Comparison of ENCODE assay signal across 14 mouse cellular contexts in the genomic region with DNA sequence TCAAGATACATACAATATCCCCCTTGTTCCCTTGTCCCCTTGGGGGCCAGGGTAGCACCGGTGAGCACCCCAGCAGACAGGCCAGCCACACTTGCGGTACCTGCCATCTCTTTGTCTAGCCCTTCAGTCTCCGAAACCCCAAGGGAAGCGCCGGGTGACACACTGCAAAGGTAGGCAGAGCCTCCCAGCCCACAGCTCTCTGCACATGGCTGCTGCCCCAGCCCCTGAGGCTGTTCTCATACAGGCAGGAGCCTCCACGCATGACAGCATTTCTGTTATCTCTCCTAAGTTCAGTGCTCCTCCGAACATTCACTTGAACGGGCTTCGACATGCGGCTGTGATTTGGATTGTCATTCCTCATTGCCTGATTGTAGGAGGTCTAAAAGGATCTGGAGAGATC. TPM values are rescaled to one million over a fixed set of nuclear protein-coding genes. Genes with fewer than 3 reads are reported as not detected.
DNase-seq lines count a peak whose midpoint lies in the region; ATAC-seq lines count a peak whose summit lies in the region.
"Had no signal": no experiment of that assay in that cellular context is flagged by ENCODE, and none has a peak within 500 bp of the region (broad histone marks: within the 10 kb centered on the region; RNA-seq: fewer than 3 reads in every experiment).

No protein-coding gene starts in this region.

- WGBS in heart, embryonic 10.5 days, result 38% methylated on average over 10 of the region's 10 CpGs
- 59% methylated on average over 10 of the region's 10 CpGs for WGBS in hindbrain, embryonic 13.5 days
- 62% methylated on average over 10 of the region's 10 CpGs for WGBS in hindbrain, embryonic 16.5 days
- WGBS in midbrain, embryonic 13.5 days, result 58% methylated on average over 10 of the region's 10 CpGs
- WGBS in midbrain, embryonic 10.5 days, result 55% methylated on average over 10 of the region's 10 CpGs
- WGBS in liver, embryonic 15.5 days (ENCODE audit: insufficient replicate concordance), result 52% methylated on average over 10 of the region's 10 CpGs

- no peak overlapping the region for H3K4me2 ChIP-seq in hindbrain, embryonic 13.5 days
- no peak overlapping the region for H3K4me2 ChIP-seq in hindbrain, embryonic 16.5 days (ENCODE audit: low read length)
- H3K4me2 ChIP-seq in midbrain, embryonic 13.5 days (replicated peaks), result no peak overlapping the region
- peak overlapping the region; percentile 39; the same call in 1 of the 2 replicates for H3K4me2 ChIP-seq in liver, embryonic 15.5 days

- H3K27me3 ChIP-seq in heart, embryonic 10.5 days (ENCODE audit: insufficient read depth, poor library complexity, severe bottlenecking), result no peaks in the 10 kb centered on the region
- H3K27me3 ChIP-seq in hindbrain, embryonic 13.5 days, result no peaks in the 10 kb centered on the region
- H3K27me3 ChIP-seq in hindbrain, embryonic 16.5 days (replicated peaks; ENCODE audit: control insufficient read depth, insufficient read depth, low read length), result no peaks in the 10 kb centered on the region
- H3K27me3 ChIP-seq in midbrain, embryonic 13.5 days, result no peaks in the 10 kb centered on the region
- H3K27me3 ChIP-seq in midbrain, embryonic 10.5 days (ENCODE audit: low read depth, poor library complexity, severe bottlenecking), result no peaks in the 10 kb centered on the region
- no peaks in the 10 kb centered on the region; the same call in 1 of the 2 replicates for H3K27me3 ChIP-seq in liver, embryonic 15.5 days

- H3K4me1 ChIP-seq in heart, embryonic 10.5 days, result peaks cover 16% of the 10 kb centered on the region; the same call in 1 of the 2 replicates
- H3K4me1 ChIP-seq in hindbrain, embryonic 13.5 days (replicated peaks), result peaks cover 4% of the 10 kb centered on the region
- no peaks in the 10 kb centered on the region for H3K4me1 ChIP-seq in hindbrain, embryonic 16.5 days (ENCODE audit: control insufficient read depth, insufficient read depth, low read depth, low read length)
- 0 out of 2 replicates have a peak, but pooled peaks cover 3% of the 10 kb centered on the region for H3K4me1 ChIP-seq in midbrain, embryonic 13.5 days (replicated peaks)
- peaks cover 15% of the 10 kb centered on the region for H3K4me1 ChIP-seq in midbrain, embryonic 10.5 days
- 0 out of 2 replicates have a peak, but pooled peaks cover 5% of the 10 kb centered on the region for H3K4me1 ChIP-seq in liver, embryonic 15.5 days (replicated peaks)

- no peak for ATAC-seq in hindbrain, embryonic 13.5 days (ENCODE audit: low FRiP score)
- no peak for ATAC-seq in hindbrain, embryonic 16.5 days
- ATAC-seq in midbrain, embryonic 13.5 days, result 0 out of 2 replicates have a peak, but pooled peaks have one; percentile 24
- ATAC-seq in liver, embryonic 15.5 days (ENCODE audit: insufficient read depth), result no peak
- no peak for ATAC-seq in inflammation-experienced regulatory T-cells, adult 6 months
- ATAC-seq: forebrain, embryonic 16.5 days had no signal

- no peak overlapping the region for H3K27ac ChIP-seq in heart, embryonic 10.5 days
- H3K27ac ChIP-seq in hindbrain, embryonic 13.5 days, result 0 out of 2 replicates have a peak overlapping the region, but pooled peaks have one; percentile 18
- no peak overlapping the region for H3K27ac ChIP-seq in hindbrain, embryonic 16.5 days (ENCODE audit: low read depth, low read length)
- H3K27ac ChIP-seq in midbrain, embryonic 13.5 days, result 0 out of 2 replicates have a peak overlapping the region, but pooled peaks have one; percentile 11
- no peak overlapping the region for H3K27ac ChIP-seq in midbrain, embryonic 10.5 days (replicated peaks)
- no peak overlapping the region for H3K27ac ChIP-seq in liver, embryonic 15.5 days (replicated peaks)
- H3K27ac ChIP-seq: gastrocnemius, adult 2 months; layer of hippocampus, adult 2 months; limb, embryonic 10.5 days had no signal

- H3K9ac ChIP-seq in hindbrain, embryonic 13.5 days, result no peak overlapping the region
- no peak overlapping the region; the same call in 1 of the 2 replicates for H3K9ac ChIP-seq in hindbrain, embryonic 16.5 days (ENCODE audit: low read depth, low read length)
- H3K9ac ChIP-seq in midbrain, embryonic 13.5 days (replicated peaks), result no peak overlapping the region
- H3K9ac ChIP-seq in liver, embryonic 15.5 days, result no peak overlapping the region

- peak overlapping the region; percentile 46 for H3K4me3 ChIP-seq in heart, embryonic 10.5 days
- no peak overlapping the region for H3K4me3 ChIP-seq in hindbrain, embryonic 13.5 days
- H3K4me3 ChIP-seq in hindbrain, embryonic 16.5 days (ENCODE audit: low read length), result no peak overlapping the region
- H3K4me3 ChIP-seq in midbrain, embryonic 13.5 days (replicated peaks), result no peak overlapping the region
- no peak overlapping the region for H3K4me3 ChIP-seq in midbrain, embryonic 10.5 days
- H3K4me3 ChIP-seq in liver, embryonic 15.5 days (replicated peaks), result no peak overlapping the region
- H3K4me3 ChIP-seq: layer of hippocampus, adult 2 months; limb, embryonic 10.5 days had no signal

- 0 out of 2 replicates have a peak, but pooled peaks cover 3% of the 10 kb centered on the region for H3K36me3 ChIP-seq in heart, embryonic 10.5 days
- H3K36me3 ChIP-seq in hindbrain, embryonic 13.5 days, result 0 out of 2 replicates have a peak, but pooled peaks cover 4% of the 10 kb centered on the region
- H3K36me3 ChIP-seq in hindbrain, embryonic 16.5 days (ENCODE audit: control insufficient read depth, insufficient read depth, low read length), result 0 out of 2 replicates have a peak, but pooled peaks cover 3% of the 10 kb centered on the region
- H3K36me3 ChIP-seq in midbrain, embryonic 13.5 days, result peaks cover 12% of the 10 kb centered on the region; the same call in 1 of the 2 replicates
- peaks cover 43% of the 10 kb centered on the region for H3K36me3 ChIP-seq in midbrain, embryonic 10.5 days
- no peaks in the 10 kb centered on the region for H3K36me3 ChIP-seq in liver, embryonic 15.5 days (replicated peaks)

- no peak for DNase-seq in heart, embryonic 10.5 days (ENCODE audit: low spot score)
- DNase-seq in heart, postnatal 14 days, result no peak
- DNase-seq in midbrain, embryonic 10.5 days (ENCODE audit: low spot score), result no peak
- DNase-seq: embryo, embryonic 11 days; gastrocnemius, adult 2 months; kidney, adult 11 months had no signal

- H3K9me3 ChIP-seq in heart, embryonic 10.5 days, result no peaks in the 10 kb centered on the region
- no peaks in the 10 kb centered on the region for H3K9me3 ChIP-seq in hindbrain, embryonic 13.5 days
- H3K9me3 ChIP-seq in hindbrain, embryonic 16.5 days (ENCODE audit: control insufficient read depth, low read length), result no peaks in the 10 kb centered on the region
- no peaks in the 10 kb centered on the region for H3K9me3 ChIP-seq in midbrain, embryonic 13.5 days
- H3K9me3 ChIP-seq in midbrain, embryonic 10.5 days (replicated peaks), result no peaks in the 10 kb centered on the region
- H3K9me3 ChIP-seq in liver, embryonic 15.5 days (replicated peaks), result no peaks in the 10 kb centered on the region
- H3K9me3 ChIP-seq: limb, embryonic 10.5 days had no signal

- intact Hi-C loops in heart, postnatal 14 days (cut with DNase I), result no loop called here

RNA-seq across cellular contexts. Expression of gene Evl, which starts 51.5 kb away (rescaled TPM):
- 29.6 and 42.5 TPM in 2 replicates for polyA plus RNA-seq in heart, embryonic 10.5 days (2016; fragmentation: Nextera tagmentation; extraction: Ambion mirVana)
- total RNA-seq in heart, postnatal 14 days (2021), result 10 to 100 TPM; 76.2 to 76.8 TPM
- polyA plus RNA-seq in hindbrain, embryonic 13.5 days (2015; fragmentation: Nextera tagmentation; extraction: Ambion mirVana), result 205 and 206 TPM in 2 replicates
- polyA plus RNA-seq in hindbrain, embryonic 16.5 days (2015; fragmentation: Nextera tagmentation; extraction: Ambion mirVana), result 186 and 204 TPM in 2 replicates
- 200 and 204 TPM in 2 replicates for polyA plus RNA-seq in midbrain, embryonic 13.5 days (2015; fragmentation: Nextera tagmentation; extraction: Ambion mirVana)
- polyA plus RNA-seq in midbrain, embryonic 10.5 days (2016; fragmentation: Nextera tagmentation; extraction: Ambion mirVana), result 57.7 and 75.0 TPM in 2 replicates
- 8.5 and 10.1 TPM in 2 replicates for polyA plus RNA-seq in liver, embryonic 15.5 days (2015; fragmentation: Nextera tagmentation; extraction: Ambion mirVana)
- 100 to 1,000 TPM; 124 to 306 (median 304) TPM for polyA plus RNA-seq in inflammation-experienced regulatory T-cells, adult 6 months (2017; shearing (Covaris generic))

Comparison
In these comparisons a context has a peak if more than half of its experiments do, and no peak if none do; other contexts are left out.
1. H3K27ac ChIP-seq: peak in hindbrain, embryonic 13.5 days (single experiment) and midbrain, embryonic 13.5 days (single experiment); none in heart, embryonic 10.5 days (single experiment), hindbrain, embryonic 16.5 days (single experiment), midbrain, embryonic 10.5 days (single experiment) and liver, embryonic 15.5 days (single experiment).